ENCODE assay signal across 10 mouse cellular contexts in genomic region chr14:120362409-120362992, GRCm38 (mm10).
DNase-seq lines count a peak whose midpoint lies in the region; ATAC-seq and TF ChIP-seq lines count a peak whose summit lies in the region.
"Had no signal": no experiment of that assay in that cellular context is flagged by ENCODE, and none has a peak within 500 bp of the region (broad histone marks: within the 10 kb centered on the region; RNA-seq: fewer than 3 reads in every experiment).

No protein-coding gene starts in this region.

- no peaks in the 10 kb centered on the region for H3K36me3 ChIP-seq in liver, embryonic 11.5 days (ENCODE audit: control insufficient read depth, insufficient read depth, low read length)
- H3K36me3 ChIP-seq in liver, postnatal 0 days (replicated peaks; ENCODE audit: insufficient read depth, low read length), result no peaks in the 10 kb centered on the region
- 0 out of 2 replicates have a peak, but pooled peaks cover 2% of the 10 kb centered on the region for H3K36me3 ChIP-seq in intestine, embryonic 15.5 days
- peaks cover 3% of the 10 kb centered on the region; the same call in 1 of the 2 replicates for H3K36me3 ChIP-seq in stomach, embryonic 15.5 days

- H3K9me3 ChIP-seq in liver, embryonic 11.5 days (ENCODE audit: control insufficient read depth, low read length), result no peaks in the 10 kb centered on the region
- H3K9me3 ChIP-seq in liver, postnatal 0 days (ENCODE audit: low read length), result no peaks in the 10 kb centered on the region
- no peaks in the 10 kb centered on the region for H3K9me3 ChIP-seq in intestine, embryonic 15.5 days
- H3K9me3 ChIP-seq in stomach, embryonic 15.5 days, result no peaks in the 10 kb centered on the region
- H3K9me3 ChIP-seq: embryonic facial prominence, embryonic 13.5 days had no signal

- H3K4me3 ChIP-seq in liver, embryonic 11.5 days (ENCODE audit: low read depth, low read length), result no peak overlapping the region
- H3K4me3 ChIP-seq in liver, postnatal 0 days (ENCODE audit: low read depth, low read length), result no peak overlapping the region
- no peak overlapping the region for H3K4me3 ChIP-seq in intestine, embryonic 15.5 days (replicated peaks)
- H3K4me3 ChIP-seq in stomach, embryonic 15.5 days (replicated peaks), result no peak overlapping the region
- H3K4me3 ChIP-seq: embryonic facial prominence, embryonic 13.5 days had no signal

- peaks cover 13% of the 10 kb centered on the region for H3K4me1 ChIP-seq in liver, embryonic 11.5 days (replicated peaks; ENCODE audit: control insufficient read depth, insufficient read depth, low read length)
- peaks cover 15% of the 10 kb centered on the region for H3K4me1 ChIP-seq in liver, postnatal 0 days (ENCODE audit: insufficient read depth)
- H3K4me1 ChIP-seq in intestine, embryonic 15.5 days (replicated peaks), result peaks cover 9% of the 10 kb centered on the region
- peaks cover 9% of the 10 kb centered on the region for H3K4me1 ChIP-seq in stomach, embryonic 15.5 days

- no peak for DNase-seq in liver, embryonic 11.5 days (ENCODE audit: low spot score)
- DNase-seq in liver, postnatal 0 days, result no peak
- DNase-seq in cerebellum, postnatal 4 days (ENCODE audit: low spot score in 2 of 2), result no peak
- DNase-seq: kidney, adult 8-10 months had no signal

- TF ChIP-seq EP300 in liver, postnatal 0 days (IDR thresholded peaks at IDR 0.05; ENCODE audit: low read depth), result no peak

- no peak overlapping the region; the same call in 1 of the 2 replicates for H3K27ac ChIP-seq in liver, embryonic 11.5 days (ENCODE audit: low read depth, low read length)
- H3K27ac ChIP-seq in liver, postnatal 0 days (ENCODE audit: low read depth), result no peak overlapping the region; the same call in 1 of the 2 replicates
- H3K27ac ChIP-seq in intestine, embryonic 15.5 days, result peak overlapping the region; percentile 23; the same call in 1 of the 2 replicates
- peak overlapping the region; percentile 67 for H3K27ac ChIP-seq in stomach, embryonic 15.5 days
- H3K27ac ChIP-seq: embryonic facial prominence, embryonic 13.5 days had no signal

- H3K4me2 ChIP-seq in liver, embryonic 11.5 days, result no peak overlapping the region
- no peak overlapping the region for H3K4me2 ChIP-seq in liver, postnatal 0 days (ENCODE audit: low read depth, low read length)
- no peak overlapping the region for H3K4me2 ChIP-seq in intestine, embryonic 15.5 days (replicated peaks)
- H3K4me2 ChIP-seq in stomach, embryonic 15.5 days, result no peak overlapping the region
- H3K4me2 ChIP-seq: embryonic facial prominence, embryonic 13.5 days had no signal

- peak; percentile 25; the same call in 1 of the 2 replicates for ATAC-seq in liver, embryonic 11.5 days (replicated peaks; ENCODE audit: low FRiP score)
- ATAC-seq in liver, postnatal 0 days, result no peak
- ATAC-seq in common myeloid progenitor, adult 5-6 weeks (replicated peaks; ENCODE audit: low read depth, poor library complexity, severe bottlenecking), result peak; percentile 41
- ATAC-seq in intestine, embryonic 15.5 days, result peak; percentile 61
- peak; percentile 70; the same call in 1 of the 2 replicates for ATAC-seq in stomach, embryonic 15.5 days (ENCODE audit: insufficient read depth, low FRiP score, low read depth)
- no peak for ATAC-seq in monocyte, adult 5-6 weeks (replicated peaks; ENCODE audit: insufficient number of reproducible peaks, low FRiP score, low TSS enrichment, poor library complexity, severe bottlenecking)
- ATAC-seq: Patski had no signal

- WGBS in liver, embryonic 11.5 days, result 68% methylated on average over 8 of the region's 8 CpGs
- WGBS in liver, postnatal 0 days (ENCODE audit: insufficient replicate concordance), result 54% methylated on average over 8 of the region's 8 CpGs
- WGBS in intestine, embryonic 15.5 days, result 61% methylated on average over 8 of the region's 8 CpGs
- WGBS in stomach, embryonic 15.5 days, result 52% methylated on average over 8 of the region's 8 CpGs

- H3K9ac ChIP-seq in liver, embryonic 11.5 days (ENCODE audit: low read depth, low read length), result no peak overlapping the region
- H3K9ac ChIP-seq in liver, postnatal 0 days (replicated peaks), result no peak overlapping the region
- H3K9ac ChIP-seq in intestine, embryonic 15.5 days, result no peak overlapping the region
- no peak overlapping the region for H3K9ac ChIP-seq in stomach, embryonic 15.5 days
- H3K9ac ChIP-seq: embryonic facial prominence, embryonic 13.5 days had no signal

- no peaks in the 10 kb centered on the region for H3K27me3 ChIP-seq in liver, embryonic 11.5 days (replicated peaks; ENCODE audit: control insufficient read depth, insufficient read depth, low read length)
- H3K27me3 ChIP-seq in liver, postnatal 0 days (ENCODE audit: insufficient read depth, low read length), result no peaks in the 10 kb centered on the region
- H3K27me3 ChIP-seq in intestine, embryonic 15.5 days (replicated peaks), result no peaks in the 10 kb centered on the region
- H3K27me3 ChIP-seq in stomach, embryonic 15.5 days (replicated peaks), result no peaks in the 10 kb centered on the region
- H3K27me3 ChIP-seq: embryonic facial prominence, embryonic 13.5 days; Patski had no signal

- no peak for TF ChIP-seq CTCF in liver, postnatal 0 days (IDR thresholded peaks at IDR 0.05; ENCODE audit: low read depth)

Comparison
In these comparisons a context has a peak if more than half of its experiments do, and no peak if none do; other contexts are left out.
1. ATAC-seq: peak in liver, embryonic 11.5 days (single experiment), common myeloid progenitor, adult 5-6 weeks (single experiment), intestine, embryonic 15.5 days (single experiment) and stomach, embryonic 15.5 days (single experiment); none in liver, postnatal 0 days (single experiment) and monocyte, adult 5-6 weeks (single experiment).
2. H3K27ac ChIP-seq: peak in intestine, embryonic 15.5 days (single experiment) and stomach, embryonic 15.5 days (single experiment); none in liver, embryonic 11.5 days (single experiment) and liver, postnatal 0 days (single experiment).